Mouse (Mus musculus): ENCODE data around the gene Smg6. TPM values are rescaled to one million over a fixed set of nuclear protein-coding genes. Genes with fewer than 3 reads are reported as not detected.

The Smg6 gene
- 11.2 and 11.4 TPM in 2 replicates for polyA plus RNA-seq (2015; fragmentation: Nextera tagmentation; extraction: Ambion mirVana)

- Histone ChIP-seq H3K4me3 (ENCODE audit: low read length) (peak within 1 kb of the TSS; percentile 83), H3K9ac (ENCODE audit: low read length) (peak within 1 kb of the TSS; percentile 92), H3K4me2 (ENCODE audit: low read depth, low read length) (peak within 1 kb of the TSS; percentile 84), H3K27me3 (ENCODE audit: control insufficient read depth, insufficient read depth, low read length) (no peaks in the 10 kb centered on the region), H3K36me3 (ENCODE audit: control insufficient read depth, insufficient read depth) (peaks cover 7% of the 10 kb centered on the region), H3K4me1 (ENCODE audit: control insufficient read depth, insufficient read depth, low read length) (peaks cover 15% of the 10 kb centered on the region), H3K27ac (ENCODE audit: low read length) (peak within 1 kb of the TSS; percentile 99), H3K9me3 (replicated peaks; ENCODE audit: control insufficient read depth, low read length) (no peaks in the 10 kb centered on the region)
- ATAC-seq (replicated peaks; ENCODE audit: extremely low read depth, insufficient read depth, low FRiP score): peak; percentile 97
- under 1% methylated on average over 86 of the region's 88 CpGs for WGBS
These were observed at the start of gene Smg6, which contains the start of gene Srr for GRCm38 (mm10) chr11:74925577-74926387. Gene Smg6, plus strand, starts transcription at chr11:74925823. Gene Srr, minus strand, starts transcription at chr11:74925948.

- Histone ChIP-seq H3K9me3 (replicated peaks; ENCODE audit: control insufficient read depth, low read length) (no peaks in the 10 kb centered on the region), H3K36me3 (ENCODE audit: control insufficient read depth, insufficient read depth) (no peaks in the 10 kb centered on the region), H3K4me3 (ENCODE audit: low read length) (no peak overlapping the region), H3K9ac (ENCODE audit: low read length) (no peak overlapping the region), H3K27me3 (ENCODE audit: control insufficient read depth, insufficient read depth, low read length) (no peaks in the 10 kb centered on the region), H3K4me1 (ENCODE audit: control insufficient read depth, insufficient read depth, low read length) (peaks cover 8% of the 10 kb centered on the region), H3K4me2 (ENCODE audit: low read depth, low read length) (peak overlapping the region; percentile 45), H3K27ac (ENCODE audit: low read length) (no peak overlapping the region)
- ATAC-seq (replicated peaks; ENCODE audit: extremely low read depth, insufficient read depth, low FRiP score): peak; percentile 65; the same call in 1 of the 2 replicates
- 4% methylated on average over 9 of the region's 9 CpGs for WGBS
These were observed 48.8 kb upstream of the Smg6 start for GRCm38 (mm10) chr11:74876801-74877200.

GRCm38 (mm10) chr11:74880999-74881398 is 44.6 kb upstream of the Smg6 start:
- Histone ChIP-seq H3K4me3 (ENCODE audit: low read length) (no peak overlapping the region), H3K4me1 (ENCODE audit: control insufficient read depth, insufficient read depth, low read length) (peaks cover 11% of the 10 kb centered on the region), H3K9me3 (replicated peaks; ENCODE audit: control insufficient read depth, low read length) (no peaks in the 10 kb centered on the region), H3K27ac (ENCODE audit: low read length) (no peak overlapping the region), H3K9ac (ENCODE audit: low read length) (no peak overlapping the region), H3K27me3 (ENCODE audit: control insufficient read depth, insufficient read depth, low read length) (no peaks in the 10 kb centered on the region), H3K4me2 (ENCODE audit: low read depth, low read length) (no peak overlapping the region), H3K36me3 (ENCODE audit: control insufficient read depth, insufficient read depth) (peaks cover 5% of the 10 kb centered on the region)
- 77% methylated on average over 9 of the region's 9 CpGs for WGBS
- ATAC-seq (replicated peaks; ENCODE audit: extremely low read depth, insufficient read depth, low FRiP score): no peak

DNA sequence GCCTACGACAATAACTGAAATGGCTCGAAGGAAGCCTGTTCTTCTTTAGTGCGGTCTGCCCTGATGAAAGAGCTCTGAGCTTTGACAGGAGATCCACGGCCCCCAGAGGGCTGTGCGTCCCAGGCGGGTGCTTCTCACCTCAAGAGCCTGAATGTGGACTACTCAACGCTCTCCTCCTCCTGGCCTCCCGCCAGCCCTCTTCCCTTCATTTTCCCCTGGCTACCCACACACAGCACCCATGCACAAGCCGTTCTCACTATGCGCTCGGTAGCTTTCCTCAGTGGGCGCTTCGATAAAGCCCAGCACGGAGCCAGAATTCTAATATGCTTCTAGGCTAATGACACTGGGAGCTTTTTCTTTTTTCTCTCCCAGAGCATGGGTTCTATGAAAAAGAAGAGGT is 43.6 kb upstream of the Smg6 start:
- 50% methylated on average over 14 of the region's 14 CpGs for WGBS

GRCm38 (mm10) chr11:74883098-74883497 is 42.5 kb upstream of the Smg6 start:
- Histone ChIP-seq H3K4me1 (ENCODE audit: control insufficient read depth, insufficient read depth, low read length) (peaks cover 5% of the 10 kb centered on the region), H3K9me3 (replicated peaks; ENCODE audit: control insufficient read depth, low read length) (no peaks in the 10 kb centered on the region), H3K4me2 (ENCODE audit: low read depth, low read length) (no peak overlapping the region), H3K36me3 (ENCODE audit: control insufficient read depth, insufficient read depth) (peaks cover 5% of the 10 kb centered on the region), H3K4me3 (ENCODE audit: low read length) (no peak overlapping the region), H3K27me3 (ENCODE audit: control insufficient read depth, insufficient read depth, low read length) (no peaks in the 10 kb centered on the region), H3K9ac (ENCODE audit: low read length) (no peak overlapping the region), H3K27ac (ENCODE audit: low read length) (no peak overlapping the region)
- no peak for ATAC-seq (replicated peaks; ENCODE audit: extremely low read depth, insufficient read depth, low FRiP score)
- WGBS: 92% methylated on average over 10 of the region's 10 CpGs

More for the DNA sequence above, 43.6 kb upstream of the Smg6 start:
- H3K9ac ChIP-seq (ENCODE audit: low read length): peak overlapping the region; percentile 43; the same call in 1 of the 2 replicates
- no peak for ATAC-seq (replicated peaks; ENCODE audit: extremely low read depth, insufficient read depth, low FRiP score)
- no peaks in the 10 kb centered on the region for H3K9me3 ChIP-seq (replicated peaks; ENCODE audit: control insufficient read depth, low read length)
- H3K4me1 ChIP-seq (ENCODE audit: control insufficient read depth, insufficient read depth, low read length): peaks cover 5% of the 10 kb centered on the region
- H3K27me3 ChIP-seq (ENCODE audit: control insufficient read depth, insufficient read depth, low read length): no peaks in the 10 kb centered on the region
- no peak overlapping the region for H3K27ac ChIP-seq (ENCODE audit: low read length)
- H3K4me3 ChIP-seq (ENCODE audit: low read length): no peak overlapping the region
- no peak overlapping the region; the same call in 1 of the 2 replicates for H3K4me2 ChIP-seq (ENCODE audit: low read depth, low read length)
- peaks cover 5% of the 10 kb centered on the region for H3K36me3 ChIP-seq (ENCODE audit: control insufficient read depth, insufficient read depth)

DNA sequence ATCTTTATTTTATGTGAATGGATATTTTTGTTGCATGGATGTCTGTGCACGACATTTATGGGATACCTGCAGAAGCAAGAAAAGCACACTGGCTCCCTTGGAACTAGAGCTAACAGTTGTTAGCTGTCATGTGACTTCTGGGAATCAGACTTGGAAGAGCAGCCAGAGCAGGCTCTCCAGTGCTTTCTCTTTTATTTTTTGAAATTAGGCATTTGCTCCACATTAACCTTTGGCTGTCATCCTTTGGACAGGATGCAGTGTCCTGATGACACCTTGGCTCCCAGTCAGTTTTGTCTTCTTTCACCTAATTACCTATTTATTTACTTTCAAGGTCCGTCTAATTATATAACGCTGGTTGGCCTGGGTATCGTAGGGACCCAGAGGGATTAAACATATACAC is 31.0 kb upstream of the Smg6 start:
- Histone ChIP-seq H3K9ac (ENCODE audit: low read length) (no peak overlapping the region), H3K27me3 (ENCODE audit: control insufficient read depth, insufficient read depth, low read length) (no peaks in the 10 kb centered on the region), H3K27ac (ENCODE audit: low read length) (no peak overlapping the region), H3K9me3 (replicated peaks; ENCODE audit: control insufficient read depth, low read length) (no peaks in the 10 kb centered on the region), H3K4me1 (ENCODE audit: control insufficient read depth, insufficient read depth, low read length) (peaks cover 8% of the 10 kb centered on the region), H3K4me3 (ENCODE audit: low read length) (no peak overlapping the region), H3K36me3 (ENCODE audit: control insufficient read depth, insufficient read depth) (no peaks in the 10 kb centered on the region; the same call in 1 of the 2 replicates), H3K4me2 (ENCODE audit: low read depth, low read length) (no peak overlapping the region)
- ATAC-seq (replicated peaks; ENCODE audit: extremely low read depth, insufficient read depth, low FRiP score): no peak
- WGBS: 77% methylated on average over 4 of the region's 4 CpGs

DNA sequence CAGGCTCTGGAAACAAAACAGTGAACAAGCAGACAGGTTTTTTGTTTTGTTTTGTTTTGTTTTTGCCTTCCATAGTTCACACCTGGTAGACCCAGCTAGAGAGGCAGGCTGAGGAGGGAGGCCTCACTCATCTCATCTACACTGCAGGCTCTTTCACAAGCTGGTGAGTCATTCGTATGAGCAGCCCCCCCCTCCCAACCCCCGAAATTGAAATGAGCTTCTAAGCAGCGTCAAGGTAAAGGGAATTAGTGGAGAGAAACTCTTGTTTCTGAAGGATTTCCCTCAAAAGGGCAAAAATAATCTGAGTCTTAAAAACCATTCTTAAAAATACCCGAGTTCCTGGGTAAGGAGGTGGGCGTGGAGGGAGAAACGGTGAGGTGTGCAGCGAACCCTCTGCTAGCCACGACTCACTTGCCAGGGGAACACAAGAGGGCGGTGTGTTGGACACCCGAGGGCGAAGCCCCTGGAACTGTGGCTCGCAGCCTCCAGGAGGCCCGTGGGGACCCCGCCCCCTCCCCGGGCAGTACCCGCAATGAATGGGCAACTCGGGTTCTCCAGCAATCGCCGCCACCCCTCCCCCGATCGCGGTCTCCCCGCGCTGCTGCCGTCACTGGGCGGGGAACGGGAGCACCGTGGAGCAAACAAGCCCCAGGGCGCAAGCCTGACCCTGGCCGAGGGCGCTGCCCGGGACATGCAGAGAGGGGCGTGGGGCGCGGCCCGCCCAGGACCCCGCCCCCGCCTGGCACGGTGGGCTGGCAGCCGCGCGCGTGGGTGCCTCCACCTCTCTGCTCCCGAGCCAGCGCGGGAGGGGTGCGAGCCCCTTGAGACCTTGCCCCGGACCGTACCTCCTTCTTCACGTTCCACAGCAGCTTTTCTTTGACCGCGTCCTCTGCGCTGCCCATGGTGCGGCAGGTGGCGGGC is 29.4 kb upstream of the Smg6 start:
- Histone ChIP-seq H3K36me3 (ENCODE audit: control insufficient read depth, insufficient read depth) (peaks cover 15% of the 10 kb centered on the region), H3K9ac (ENCODE audit: low read length) (peak overlapping the region; percentile 85), H3K4me1 (ENCODE audit: control insufficient read depth, insufficient read depth, low read length) (peaks cover 8% of the 10 kb centered on the region), H3K4me3 (ENCODE audit: low read length) (peak overlapping the region; percentile 93), H3K4me2 (ENCODE audit: low read depth, low read length) (peak overlapping the region; percentile 98), H3K27me3 (ENCODE audit: control insufficient read depth, insufficient read depth, low read length) (no peaks in the 10 kb centered on the region), H3K27ac (ENCODE audit: low read length) (peak overlapping the region; percentile 88), H3K9me3 (replicated peaks; ENCODE audit: control insufficient read depth, low read length) (no peaks in the 10 kb centered on the region)
- 1% methylated on average over 44 of the region's 55 CpGs for WGBS
- peak; percentile 39 for ATAC-seq (replicated peaks; ENCODE audit: extremely low read depth, insufficient read depth, low FRiP score)

DNA sequence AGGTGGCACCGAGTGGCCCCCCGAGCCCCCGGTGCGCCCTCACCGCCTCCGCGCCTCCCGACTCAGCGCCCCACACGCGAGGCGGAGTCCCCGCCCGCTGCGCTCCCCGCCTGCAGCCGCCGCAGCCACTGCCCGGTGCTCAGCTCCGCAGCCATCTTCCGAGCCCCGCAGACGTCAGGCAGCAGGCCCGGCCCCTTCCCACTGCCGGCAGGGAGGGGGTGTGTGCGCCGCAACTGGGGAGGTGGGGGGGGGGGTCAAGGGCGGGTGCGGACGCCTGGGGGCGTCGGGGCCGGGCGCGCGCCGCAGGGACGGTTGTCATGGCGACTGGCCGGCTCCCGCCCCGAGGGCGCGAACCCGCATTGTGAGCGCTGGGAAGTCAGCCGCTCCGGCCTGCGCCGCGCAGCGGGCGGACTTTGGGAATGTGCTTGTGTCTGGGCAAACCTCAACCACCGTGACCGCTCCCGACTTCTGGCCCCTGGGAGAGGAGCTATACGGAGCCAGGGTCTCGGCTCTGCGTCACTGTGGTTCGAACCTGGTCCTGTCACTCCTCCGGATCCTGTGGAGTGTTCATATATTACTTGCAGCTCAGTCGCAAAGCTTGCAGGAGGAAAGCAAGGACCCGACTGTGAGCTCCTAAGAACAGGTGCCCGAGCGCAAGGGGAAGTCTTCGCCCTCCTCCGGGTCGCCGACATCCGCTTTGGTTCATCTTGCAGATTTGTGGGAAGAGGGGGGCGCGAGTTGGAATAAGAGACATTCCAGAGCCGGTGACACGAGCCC is 28.5 kb upstream of the Smg6 start, which contains the start of gene Sgsm2:
Gene Sgsm2 (minus strand): TSS at position 160 of the 777 bp plus-strand sequence.
- Histone ChIP-seq H3K4me2 (ENCODE audit: low read depth, low read length) (peak within 1 kb of the TSS; percentile 98), H3K4me3 (ENCODE audit: low read length) (peak within 1 kb of the TSS; percentile 93), H3K4me1 (ENCODE audit: control insufficient read depth, insufficient read depth, low read length) (peaks cover 8% of the 10 kb centered on the region), H3K27ac (ENCODE audit: low read length) (peak within 1 kb of the TSS; percentile 88), H3K9ac (ENCODE audit: low read length) (peak within 1 kb of the TSS; percentile 85), H3K9me3 (replicated peaks; ENCODE audit: control insufficient read depth, low read length) (no peaks in the 10 kb centered on the region), H3K27me3 (ENCODE audit: control insufficient read depth, insufficient read depth, low read length) (no peaks in the 10 kb centered on the region), H3K36me3 (ENCODE audit: control insufficient read depth, insufficient read depth) (peaks cover 23% of the 10 kb centered on the region)
- peak; percentile 70 for ATAC-seq (replicated peaks; ENCODE audit: extremely low read depth, insufficient read depth, low FRiP score)
- WGBS: under 1% methylated on average over 64 of the region's 74 CpGs
